Mouse (Mus musculus) heart, postnatal 0 days (tissue): ENCODE results near the gene Tmem164.

ENCODE experiments used
- CTCF ChIP-seq: IDR thresholded peaks from 2 replicates; pipeline ENCODE4 v1.5.1; 2016; ENCODE audit warnings: antibody characterized with exemption, control low read depth, low read depth
- EP300 ChIP-seq: IDR thresholded peaks from 2 replicates; pipeline ENCODE4 v1.6.1; 2016; ENCODE audit warnings: antibody characterized with exemption, low read depth

DNA sequence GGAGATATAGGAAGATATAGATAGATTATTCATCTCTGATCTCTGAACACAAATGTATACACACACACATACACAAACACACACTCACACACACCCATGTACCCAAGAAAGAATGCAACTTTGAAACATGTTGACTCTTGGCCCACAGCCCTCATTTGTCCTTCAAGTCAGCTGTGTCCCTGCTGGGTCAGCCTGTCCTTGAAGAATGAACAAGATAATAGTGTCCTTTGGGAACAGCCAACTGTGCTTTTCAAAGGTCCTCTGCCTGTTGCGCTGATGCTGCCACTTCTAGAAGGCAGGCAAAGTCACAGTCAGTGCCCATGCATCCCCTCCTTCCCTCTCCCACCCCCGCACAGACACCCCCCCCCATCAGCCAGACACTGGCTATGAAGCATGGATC is 157.6 kb downstream of the Tmem164 start:
- no peak for TF ChIP-seq CTCF
- no peak for TF ChIP-seq EP300
